Mouse (Mus musculus) liver, embryonic 14.5 days (tissue): ENCODE results near the gene Supt3.

Source experiments
- CTCF ChIP-seq: IDR thresholded peaks from 2 replicates; pipeline ENCODE4 v1.5.1; 2016; ENCODE audit warnings: antibody characterized with exemption, low read depth, control low read depth
- EP300 ChIP-seq: IDR thresholded peaks from 2 replicates; pipeline ENCODE4 v1.6.1; 2016; ENCODE audit warnings: antibody characterized with exemption, low read depth

- no peak for TF ChIP-seq CTCF
- TF ChIP-seq EP300, result peak; percentile 57
Measured at GRCm38 (mm10) chr17:44829587-44829986, 52.6 kb downstream of the Supt3 start.
